Mouse (Mus musculus): ENCODE measurements at regions not wholly inside any gene's neighbourhood (a gene's known extent, or its start where the extent isn't known, plus 50 kb on each side); places are given as distances from the start of the nearest gene placed in this dataset.

DNA sequence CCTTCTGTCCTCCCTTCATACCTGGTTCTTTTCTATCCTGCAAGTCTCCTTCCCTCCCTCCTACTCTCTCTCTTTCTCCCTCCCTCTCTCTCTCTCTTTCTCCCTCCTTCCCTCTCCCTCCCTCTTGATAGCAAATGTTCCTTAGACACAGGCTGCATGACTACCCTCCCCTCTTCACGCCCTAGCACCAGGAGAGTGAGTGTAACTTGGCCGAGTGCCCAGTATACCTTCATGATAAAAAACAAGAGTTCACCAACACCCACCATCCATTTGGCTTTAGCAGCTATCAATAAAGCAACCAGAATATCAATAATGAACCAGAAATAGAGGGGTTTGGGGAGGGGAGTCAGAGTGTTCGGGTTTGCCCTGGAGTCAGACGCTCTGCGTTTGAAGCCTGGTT is 90.4 kb downstream of the Tmx1 start:
- Histone ChIP-seq H3K27ac (ENCODE audit: control insufficient read depth, insufficient read depth, low read depth, low read length, poor library complexity) (no peak overlapping the region), H3K4me1 (ENCODE audit: control insufficient read depth, insufficient read depth, low read length) (no peaks in the 10 kb centered on the region), H3K4me3 (replicated peaks; ENCODE audit: control insufficient read depth, low read depth, low read length) (no peak overlapping the region)
- 62% methylated on average over 5 of the region's 5 CpGs for WGBS
- no peak for TF ChIP-seq CTCF (IDR thresholded peaks at IDR 0.05; ENCODE audit: control insufficient read depth, insufficient read depth, low read length)
- TF ChIP-seq POLR2A (IDR thresholded peaks at IDR 0.05; ENCODE audit: borderline replicate concordance, control insufficient read depth, low read depth, low read length): no peak

GRCm38 (mm10) chr12:70544326-70544725 is 91.4 kb downstream of the Tmx1 start:
- H3K4me1 ChIP-seq (ENCODE audit: control insufficient read depth, insufficient read depth, low read length): no peaks in the 10 kb centered on the region
- 67% methylated on average over 12 of the region's 12 CpGs for WGBS
- TF ChIP-seq POLR2A (IDR thresholded peaks at IDR 0.05; ENCODE audit: borderline replicate concordance, control insufficient read depth, low read depth, low read length): no peak
- TF ChIP-seq CTCF (IDR thresholded peaks at IDR 0.05; ENCODE audit: control insufficient read depth, insufficient read depth, low read length): no peak
- H3K4me3 ChIP-seq (replicated peaks; ENCODE audit: control insufficient read depth, low read depth, low read length): no peak overlapping the region
- H3K27ac ChIP-seq (ENCODE audit: control insufficient read depth, insufficient read depth, low read depth, low read length, poor library complexity): no peak overlapping the region

DNA sequence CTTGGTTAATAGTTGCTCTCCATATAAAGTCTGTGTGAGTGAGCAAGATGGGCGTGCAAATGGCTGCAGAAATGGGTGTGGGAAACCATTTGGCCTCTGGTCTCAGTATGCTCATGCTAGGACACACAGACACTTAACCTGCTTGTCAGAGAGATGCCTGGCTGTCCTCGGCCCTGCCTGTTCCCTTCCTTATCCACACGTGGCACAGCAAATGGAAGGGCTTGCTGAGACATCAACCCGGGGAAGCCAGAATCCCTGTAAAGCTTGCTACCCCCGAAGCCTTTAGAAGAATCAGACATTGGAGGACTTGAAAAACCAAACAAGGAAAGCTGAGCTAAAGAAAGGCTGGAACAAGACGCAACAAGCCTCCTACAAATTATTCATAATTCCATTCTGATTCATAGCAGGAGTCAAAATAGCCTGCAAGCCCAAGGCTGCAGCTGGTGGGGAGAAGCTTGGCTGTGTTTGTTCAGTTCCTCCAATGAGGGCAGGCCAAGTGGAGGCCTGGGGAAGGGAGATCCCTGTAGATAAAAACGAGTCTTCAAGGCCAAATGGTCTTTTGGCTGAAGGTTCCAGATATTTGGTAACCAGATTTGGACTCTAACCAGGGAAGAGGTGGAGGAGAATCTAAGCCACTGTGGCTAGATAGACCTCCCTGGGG is 92.1 kb downstream of the Tmx1 start:
- WGBS: 65% methylated on average over 7 of the region's 7 CpGs
- H3K4me1 ChIP-seq (ENCODE audit: control insufficient read depth, insufficient read depth, low read length): no peaks in the 10 kb centered on the region
- H3K4me3 ChIP-seq (replicated peaks; ENCODE audit: control insufficient read depth, low read depth, low read length): no peak overlapping the region
- no peak for TF ChIP-seq POLR2A (IDR thresholded peaks at IDR 0.05; ENCODE audit: borderline replicate concordance, control insufficient read depth, low read depth, low read length)
- TF ChIP-seq CTCF (IDR thresholded peaks at IDR 0.05; ENCODE audit: control insufficient read depth, insufficient read depth, low read length): no peak
- H3K27ac ChIP-seq (ENCODE audit: control insufficient read depth, insufficient read depth, low read depth, low read length, poor library complexity): no peak overlapping the region

- Histone ChIP-seq H3K4me1 (ENCODE audit: control insufficient read depth, insufficient read depth, low read length) (no peaks in the 10 kb centered on the region), H3K27ac (ENCODE audit: control insufficient read depth, insufficient read depth, low read depth, low read length, poor library complexity) (no peak overlapping the region), H3K4me3 (replicated peaks; ENCODE audit: control insufficient read depth, low read depth, low read length) (no peak overlapping the region)
- 84% methylated on average over 6 of the region's 6 CpGs for whole genome bisulfite sequencing
- TF ChIP-seq CTCF (IDR thresholded peaks at IDR 0.05; ENCODE audit: control insufficient read depth, insufficient read depth, low read length) (no peak), POLR2A (IDR thresholded peaks at IDR 0.05; ENCODE audit: borderline replicate concordance, control insufficient read depth, low read depth, low read length) (no peak)
Observed at GRCm38 (mm10) chr12:70547199-70547598, 94.3 kb downstream of the Tmx1 start.

DNA sequence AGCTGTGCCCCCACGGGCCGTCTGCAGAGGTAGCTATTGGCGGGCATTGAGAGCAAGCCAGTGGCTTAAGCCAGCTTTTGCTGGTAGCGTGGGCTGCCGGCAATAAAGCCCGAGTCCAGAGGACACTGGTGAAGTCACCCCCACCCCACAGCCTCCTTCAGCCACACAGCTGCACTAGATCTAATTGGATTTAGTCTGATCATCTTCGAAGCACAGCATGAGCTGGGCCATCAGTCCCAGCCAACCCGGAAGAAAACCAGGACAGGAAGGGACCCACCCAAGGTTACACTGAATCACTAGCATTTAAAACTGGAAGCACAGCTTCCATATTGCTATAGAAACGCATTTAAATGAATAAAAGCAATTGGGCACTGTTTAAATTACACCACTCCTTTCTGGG is 96.4 kb downstream of the Tmx1 start:
- Histone ChIP-seq H3K4me1 (ENCODE audit: control insufficient read depth, insufficient read depth, low read length) (no peaks in the 10 kb centered on the region), H3K4me3 (replicated peaks; ENCODE audit: control insufficient read depth, low read depth, low read length) (no peak overlapping the region), H3K27ac (ENCODE audit: control insufficient read depth, insufficient read depth, low read depth, low read length, poor library complexity) (no peak overlapping the region)
- no peak for TF ChIP-seq POLR2A (IDR thresholded peaks at IDR 0.05; ENCODE audit: borderline replicate concordance, control insufficient read depth, low read depth, low read length)
- no peak for TF ChIP-seq CTCF (IDR thresholded peaks at IDR 0.05; ENCODE audit: control insufficient read depth, insufficient read depth, low read length)
- WGBS: 82% methylated on average over 9 of the region's 9 CpGs

- no peak overlapping the region for H3K4me3 ChIP-seq (replicated peaks; ENCODE audit: control insufficient read depth, low read depth, low read length)
- H3K27ac ChIP-seq (ENCODE audit: control insufficient read depth, insufficient read depth, low read depth, low read length, poor library complexity): no peak overlapping the region
- no peaks in the 10 kb centered on the region for H3K4me1 ChIP-seq (ENCODE audit: control insufficient read depth, insufficient read depth, low read length)
- 80% methylated on average over 6 of the region's 6 CpGs for WGBS
- TF ChIP-seq CTCF (IDR thresholded peaks at IDR 0.05; ENCODE audit: control insufficient read depth, insufficient read depth, low read length): no peak
- no peak for TF ChIP-seq POLR2A (IDR thresholded peaks at IDR 0.05; ENCODE audit: borderline replicate concordance, control insufficient read depth, low read depth, low read length)
Observed at GRCm38 (mm10) chr12:70553866-70554265, 101.0 kb downstream of the Tmx1 start.

GRCm38 (mm10) chr12:70554586-70554985 is 101.7 kb downstream of the Tmx1 start:
- WGBS: 68% methylated on average over 7 of the region's 7 CpGs
- H3K4me1 ChIP-seq (ENCODE audit: control insufficient read depth, insufficient read depth, low read length): no peaks in the 10 kb centered on the region
- no peak for TF ChIP-seq CTCF (IDR thresholded peaks at IDR 0.05; ENCODE audit: control insufficient read depth, insufficient read depth, low read length)
- TF ChIP-seq POLR2A (IDR thresholded peaks at IDR 0.05; ENCODE audit: borderline replicate concordance, control insufficient read depth, low read depth, low read length): no peak
- H3K27ac ChIP-seq (ENCODE audit: control insufficient read depth, insufficient read depth, low read depth, low read length, poor library complexity): no peak overlapping the region
- no peak overlapping the region for H3K4me3 ChIP-seq (replicated peaks; ENCODE audit: control insufficient read depth, low read depth, low read length)

DNA sequence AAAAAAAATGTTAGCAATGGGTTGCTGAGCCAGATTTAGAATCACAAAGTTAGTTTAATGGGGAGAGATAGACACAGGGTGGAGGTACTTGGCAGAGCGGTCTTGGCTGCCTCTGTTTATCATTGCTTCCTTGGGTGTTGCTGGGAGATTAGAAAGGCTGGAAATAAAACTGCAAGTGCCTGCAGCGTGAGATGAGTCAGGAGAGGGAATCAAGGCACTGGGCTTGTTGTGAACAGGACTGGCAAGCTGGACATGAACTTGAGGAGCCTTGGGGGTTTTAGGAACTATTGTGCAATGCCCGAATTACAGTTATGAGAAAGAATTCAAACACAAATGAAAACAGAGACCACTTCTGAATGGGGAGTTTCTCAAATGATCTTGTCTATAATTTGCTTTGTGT is 102.8 kb downstream of the Tmx1 start:
- no peak overlapping the region for H3K4me3 ChIP-seq (replicated peaks; ENCODE audit: control insufficient read depth, low read depth, low read length)
- H3K4me1 ChIP-seq (ENCODE audit: control insufficient read depth, insufficient read depth, low read length): no peaks in the 10 kb centered on the region
- 56% methylated on average over 3 of the region's 3 CpGs for WGBS
- no peak overlapping the region for H3K27ac ChIP-seq (ENCODE audit: control insufficient read depth, insufficient read depth, low read depth, low read length, poor library complexity)
- TF ChIP-seq POLR2A (IDR thresholded peaks at IDR 0.05; ENCODE audit: borderline replicate concordance, control insufficient read depth, low read depth, low read length) (no peak), CTCF (IDR thresholded peaks at IDR 0.05; ENCODE audit: control insufficient read depth, insufficient read depth, low read length) (no peak)

- no peak for TF ChIP-seq POLR2A (IDR thresholded peaks at IDR 0.05; ENCODE audit: borderline replicate concordance, control insufficient read depth, low read depth, low read length)
- no peak for TF ChIP-seq CTCF (IDR thresholded peaks at IDR 0.05; ENCODE audit: control insufficient read depth, insufficient read depth, low read length)
- Histone ChIP-seq H3K4me1 (ENCODE audit: control insufficient read depth, insufficient read depth, low read length) (no peaks in the 10 kb centered on the region), H3K27ac (ENCODE audit: control insufficient read depth, insufficient read depth, low read depth, low read length, poor library complexity) (no peak overlapping the region), H3K4me3 (replicated peaks; ENCODE audit: control insufficient read depth, low read depth, low read length) (no peak overlapping the region)
- WGBS: 91% methylated on average over 6 of the region's 6 CpGs
Observed at GRCm38 (mm10) chr12:70556820-70557219, 103.9 kb downstream of the Tmx1 start.
